Mouse (Mus musculus): ENCODE measurements around the gene Mpped1.

Gene Mpped1

DNA sequence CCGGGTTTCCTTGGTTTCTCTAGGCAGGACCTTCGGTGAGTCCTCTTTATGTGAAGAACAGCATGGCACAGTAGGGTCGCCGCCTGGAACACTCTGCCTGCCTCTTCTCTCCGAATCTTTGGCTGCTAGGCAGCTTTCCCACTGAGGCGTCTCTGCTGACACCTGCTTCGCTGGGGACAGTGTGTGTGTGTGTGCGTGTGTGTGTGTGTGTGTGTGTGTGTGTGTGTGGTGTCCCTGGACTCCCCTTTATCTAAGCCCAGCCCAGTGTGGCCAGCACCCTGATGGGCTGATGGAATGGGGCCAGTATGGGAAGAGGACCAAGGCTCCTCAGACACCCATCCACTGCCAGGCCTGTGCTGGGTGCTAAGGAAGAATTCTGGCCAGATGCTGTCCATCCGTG, 9.8 kb downstream of the Mpped1 start:
- no peak for DNase-seq (ENCODE audit: low spot score in 2 of 2)

DNA sequence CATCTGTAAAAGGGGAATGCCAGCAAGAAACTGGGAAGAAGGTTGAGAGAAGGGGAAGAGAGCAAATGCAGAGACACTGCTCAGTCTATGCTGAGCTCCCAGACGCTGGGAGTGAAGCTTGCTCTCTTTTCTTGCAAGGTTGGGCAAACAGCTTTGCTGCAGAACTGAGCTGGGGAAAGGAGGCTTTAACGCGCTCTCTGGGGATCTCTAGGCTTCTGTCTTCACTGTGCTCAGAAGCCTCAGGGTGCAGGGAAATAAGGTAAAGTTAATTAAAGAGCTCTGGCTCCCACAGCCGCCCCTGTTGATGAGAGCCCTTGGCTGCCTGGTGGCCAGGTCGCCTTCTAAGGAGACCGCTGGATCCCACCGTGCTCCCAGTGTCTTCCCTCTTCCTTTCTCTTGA, 17.7 kb downstream of the Mpped1 start:
- no peak for DNase-seq (ENCODE audit: low spot score in 2 of 2)

- DNase-seq (ENCODE audit: low spot score in 2 of 2), result no peak
Observed at GRCm38 (mm10) chr15:83798964-83799363, 19.7 kb downstream of the Mpped1 start.

DNA sequence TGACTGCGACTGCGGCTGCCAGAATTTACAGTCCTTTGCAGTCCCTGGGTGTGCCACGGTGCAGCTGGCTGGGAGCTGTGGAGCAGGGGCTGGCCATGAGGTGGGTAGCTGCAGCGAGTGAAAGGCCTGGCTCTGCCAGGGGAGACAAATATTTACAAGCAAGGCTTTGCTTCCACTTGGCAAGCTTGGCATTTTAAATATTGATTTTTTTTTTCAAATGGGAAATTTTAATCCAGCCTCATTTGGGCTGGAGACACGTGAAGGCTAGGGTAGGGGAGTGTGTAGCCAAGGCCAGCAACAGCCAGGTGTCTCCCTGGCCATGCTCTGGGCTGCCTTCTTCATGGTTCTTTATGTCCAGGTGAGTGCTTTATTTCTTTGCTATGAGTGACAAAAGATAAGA, 21.7 kb downstream of the Mpped1 start:
- no peak for DNase-seq (ENCODE audit: low spot score in 2 of 2)

DNA sequence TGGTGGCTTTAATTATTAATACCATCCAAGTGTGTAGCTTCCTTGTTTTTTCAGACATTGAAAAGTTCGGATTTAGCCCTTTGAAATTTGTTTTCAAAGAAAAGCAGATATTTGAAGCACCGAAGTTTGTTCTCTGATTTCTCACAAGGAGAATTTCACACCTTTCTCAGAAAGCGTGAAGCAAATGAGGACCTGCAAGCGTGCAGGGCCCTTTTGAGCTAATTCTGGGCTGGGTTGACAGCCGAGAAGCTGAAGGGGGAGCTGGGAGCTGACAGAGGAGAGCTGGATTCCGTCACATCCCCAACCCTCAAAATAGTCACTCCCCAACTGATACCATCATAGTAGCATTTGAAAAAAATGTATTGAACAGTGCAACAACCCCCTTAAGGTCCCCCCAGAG, 34.8 kb downstream of the Mpped1 start:
- DNase-seq (ENCODE audit: low spot score in 2 of 2), result no peak

GRCm38 (mm10) chr15:83828011-83828410, 48.7 kb downstream of the Mpped1 start:
- DNase-seq (ENCODE audit: low spot score in 2 of 2), result no peak

GRCm38 (mm10) chr15:83829226-83829625, 50.0 kb downstream of the Mpped1 start:
- DNase-seq (ENCODE audit: low spot score in 2 of 2), result no peak

DNA sequence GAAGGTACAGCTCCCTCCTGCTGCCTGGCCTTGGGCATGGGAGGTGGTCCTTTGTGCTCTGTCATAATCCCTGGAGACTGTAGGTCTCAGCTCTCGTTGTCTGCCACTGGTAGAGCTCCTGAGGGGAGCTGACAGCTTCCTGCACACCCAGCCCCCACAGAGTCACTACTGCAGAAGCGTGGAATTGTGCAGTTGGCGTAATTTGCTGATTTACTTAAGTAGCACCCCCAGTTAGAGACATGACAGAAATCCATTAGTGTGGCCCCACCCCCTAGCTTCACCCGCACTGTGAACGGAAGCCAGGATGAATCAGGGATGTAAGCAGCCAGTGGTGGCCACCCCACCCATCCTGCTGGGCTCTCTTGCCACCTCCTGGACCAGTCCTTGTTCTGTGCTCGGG, 53.0 kb downstream of the Mpped1 start:
- DNase-seq (ENCODE audit: low spot score in 2 of 2), result no peak

DNA sequence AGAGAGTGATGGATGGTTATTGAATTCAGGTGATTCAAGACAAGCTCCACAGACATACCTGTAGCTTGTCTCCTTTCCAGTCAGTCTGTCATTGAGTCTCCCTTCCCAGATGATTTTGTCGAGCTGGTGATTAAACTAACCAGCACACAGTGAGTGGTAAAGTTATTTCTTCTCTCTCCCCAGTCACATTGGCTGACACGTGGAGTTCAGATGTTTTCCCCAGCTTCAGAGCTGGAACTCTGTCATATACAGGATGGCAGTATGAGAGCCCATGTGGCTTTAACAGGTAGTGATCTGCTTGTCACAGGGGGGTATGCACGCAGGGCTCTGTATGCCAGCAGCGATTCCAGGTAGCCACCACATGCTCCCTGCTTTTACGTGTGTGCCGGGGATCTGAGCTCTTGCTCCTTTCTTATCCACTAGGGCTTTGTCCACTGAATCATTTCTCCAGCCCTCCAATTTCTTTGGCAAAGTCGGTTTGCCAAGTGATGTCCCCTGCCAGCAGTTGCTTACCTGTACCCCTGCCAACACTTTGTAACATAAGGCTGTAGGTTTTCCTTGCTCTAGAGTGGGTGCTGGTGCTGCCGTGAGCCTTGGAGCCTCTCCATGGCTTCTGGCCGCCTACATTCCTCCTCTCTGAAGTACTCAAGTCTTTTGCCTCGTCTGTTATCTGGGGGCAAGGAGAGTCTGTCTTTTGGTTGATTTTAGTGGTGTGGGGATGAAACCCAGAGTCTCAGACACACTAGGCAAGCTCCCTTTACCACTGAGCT, 61.9 kb downstream of the Mpped1 start:
- DNase-seq (ENCODE audit: low spot score in 2 of 2), result no peak

DNA sequence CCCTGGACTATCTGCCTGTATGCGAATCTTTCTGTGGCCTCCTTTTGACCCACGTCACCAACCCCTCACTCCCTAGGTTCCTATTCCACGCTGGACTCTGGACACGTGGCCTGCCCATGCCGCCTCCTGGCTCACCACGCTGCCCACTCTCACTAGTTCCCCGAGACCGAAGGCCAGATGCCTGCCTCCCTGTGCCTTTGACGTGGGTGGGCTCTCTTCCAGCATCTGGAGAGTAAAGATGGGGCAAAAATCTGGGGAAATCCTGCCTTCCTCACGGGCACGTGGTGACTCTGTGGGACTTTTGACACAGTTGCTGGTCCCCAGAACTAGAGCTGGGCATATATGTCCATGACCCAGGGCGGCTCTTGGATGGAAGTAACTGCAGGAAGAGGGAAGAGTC, 63.2 kb downstream of the Mpped1 start:
- no peak for DNase-seq (ENCODE audit: low spot score in 2 of 2)

DNA sequence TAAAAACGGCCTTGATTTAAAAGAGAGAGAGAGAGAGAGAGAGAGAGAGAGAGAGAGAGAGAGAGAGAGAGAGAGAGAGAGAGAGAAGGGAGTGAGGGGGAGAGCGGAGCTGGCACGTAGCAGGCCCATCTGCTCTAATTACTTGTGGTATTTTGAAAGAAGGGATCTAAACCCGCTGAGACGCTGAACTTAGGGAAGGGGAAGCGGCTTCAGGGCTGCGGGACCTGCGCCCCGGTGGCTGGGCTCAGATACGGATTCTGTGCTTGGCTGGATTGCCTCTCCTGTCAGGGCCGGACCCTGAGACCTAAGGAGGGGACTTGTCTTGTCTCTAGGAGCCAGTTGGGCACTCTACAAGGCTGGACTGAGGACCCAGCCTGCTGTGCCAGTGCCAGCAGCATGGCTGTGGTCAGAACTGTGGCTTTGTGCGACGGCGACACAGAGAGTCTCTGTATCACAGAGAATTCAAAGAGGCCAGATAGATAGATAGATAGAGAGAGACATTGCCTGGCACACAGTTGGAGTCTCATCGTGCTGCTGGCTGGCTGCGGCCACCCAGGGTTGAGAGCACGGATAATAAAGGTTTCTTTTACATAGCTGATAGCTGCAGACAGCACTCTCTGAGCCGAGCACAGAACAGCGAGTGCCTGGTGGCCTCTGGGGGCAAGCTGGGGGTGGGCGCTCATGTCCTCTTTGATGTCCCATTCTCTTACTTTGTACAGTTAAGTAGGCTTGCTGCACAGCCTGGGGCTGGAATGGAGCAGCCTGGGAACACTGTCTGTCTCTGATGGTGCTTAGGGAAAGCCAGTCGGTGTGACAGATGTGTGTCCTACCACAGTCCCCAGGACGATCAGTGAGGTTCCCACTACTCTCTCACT, 63.9 kb downstream of the Mpped1 start:
- DNase-seq (ENCODE audit: low spot score in 2 of 2), result no peak

DNA sequence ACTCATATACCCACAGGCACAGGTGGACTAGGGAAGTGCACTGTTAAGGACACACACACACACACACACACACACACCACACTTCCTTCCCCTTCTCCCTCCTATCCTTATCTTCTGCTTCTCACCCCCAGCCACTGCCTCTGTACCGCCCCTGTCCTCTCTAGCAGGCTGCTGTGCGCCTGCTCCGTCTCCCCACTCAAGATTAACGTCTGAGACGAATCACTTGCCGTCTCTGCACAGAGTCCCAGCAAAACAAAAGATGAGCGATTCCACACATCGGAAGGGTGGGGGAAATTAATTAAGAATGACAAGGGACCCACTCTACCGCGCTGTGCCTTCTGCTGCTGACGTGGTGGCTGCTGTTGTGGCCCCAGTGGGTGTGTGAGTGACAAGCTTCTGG, 66.5 kb downstream of the Mpped1 start:
- no peak for DNase-seq (ENCODE audit: low spot score in 2 of 2)

GRCm38 (mm10) chr15:83846592-83846991, 67.3 kb downstream of the Mpped1 start:
- no peak for DNase-seq (ENCODE audit: low spot score in 2 of 2)

GRCm38 (mm10) chr15:83847512-83847911, 68.2 kb downstream of the Mpped1 start:
- DNase-seq (ENCODE audit: low spot score in 2 of 2), result no peak

DNA sequence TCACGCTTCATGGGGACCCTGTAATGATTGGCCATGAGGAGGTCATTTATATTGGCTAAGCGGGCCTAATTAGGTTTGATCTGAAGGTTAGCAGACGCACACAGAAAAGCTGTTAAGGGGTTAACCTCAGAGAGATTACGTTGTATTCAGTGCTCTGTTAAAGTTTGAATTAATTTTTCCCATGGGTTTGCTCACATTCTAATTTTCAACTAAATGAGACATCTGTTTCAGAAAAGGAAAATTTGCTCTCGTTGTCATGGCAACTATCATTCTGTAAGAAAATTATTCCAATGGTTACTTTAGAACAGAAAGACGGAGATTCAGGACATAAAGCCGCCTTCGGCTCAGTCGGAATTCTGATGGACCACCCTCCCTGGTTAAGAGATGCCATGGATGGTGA, 68.9 kb downstream of the Mpped1 start:
- DNase-seq (ENCODE audit: low spot score in 2 of 2), result no peak

DNA sequence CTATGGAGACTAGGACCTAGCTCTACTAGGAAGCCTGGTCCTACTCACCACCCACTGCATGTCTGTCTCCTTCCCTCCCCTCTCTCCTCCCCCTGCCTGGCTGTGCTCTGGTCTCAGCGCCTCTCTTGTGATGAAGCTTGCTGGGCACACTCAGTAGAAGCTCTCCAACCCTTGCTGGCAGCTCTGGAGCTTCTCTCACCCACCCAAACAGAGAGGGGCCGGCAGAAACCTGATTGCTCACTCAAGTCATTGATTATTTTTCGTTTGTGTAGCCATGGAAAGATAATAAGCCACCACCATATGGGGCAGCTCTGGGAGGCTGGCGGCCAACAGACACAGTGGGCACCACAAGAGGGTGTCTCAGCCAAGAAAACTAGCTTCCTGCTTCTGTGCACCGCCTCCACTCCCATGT, 74.1 kb downstream of the Mpped1 start:
- no peak for DNase-seq (ENCODE audit: low spot score in 2 of 2)

DNA sequence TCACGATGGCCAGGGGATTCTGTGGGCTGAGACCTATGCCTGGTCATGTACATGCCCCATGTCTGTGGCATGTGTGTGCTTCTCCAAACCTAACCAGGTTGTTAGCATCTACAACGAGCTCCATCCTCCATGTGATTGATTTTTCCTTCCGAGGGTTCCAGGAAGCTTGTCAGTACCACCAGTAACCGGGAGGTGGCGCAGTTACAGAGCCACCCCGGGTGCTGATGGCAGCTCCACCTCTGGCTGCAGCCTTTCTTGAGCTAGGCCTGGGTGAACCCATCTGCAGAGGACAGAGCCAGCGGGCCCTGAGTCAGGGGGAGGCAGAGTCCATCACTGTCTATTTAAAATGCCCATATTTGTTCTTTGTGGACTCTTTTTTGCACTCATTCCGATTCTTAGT, 77.9 kb downstream of the Mpped1 start:
- no peak for DNase-seq (ENCODE audit: low spot score in 2 of 2)

DNA sequence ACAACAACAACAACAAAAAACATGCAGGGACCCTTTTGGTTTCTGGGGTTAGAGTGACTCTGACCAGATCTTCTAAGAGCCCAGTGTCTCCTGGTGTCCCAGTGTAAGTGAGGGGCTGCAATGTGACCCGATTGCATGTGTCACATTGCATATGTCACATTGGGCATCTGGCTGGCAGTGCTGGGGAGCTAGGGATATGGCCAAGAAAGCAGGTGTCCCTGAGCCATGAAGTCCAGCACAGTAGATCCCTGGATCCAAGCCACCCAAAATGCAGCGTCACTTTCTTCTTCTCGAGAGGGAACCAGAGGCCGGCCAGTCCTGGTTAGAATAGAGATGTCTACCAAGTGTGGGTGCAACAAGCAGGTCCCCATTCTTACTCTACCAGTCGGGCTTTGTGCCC, 86.4 kb downstream of the Mpped1 start:
- no peak for DNase-seq (ENCODE audit: low spot score in 2 of 2)

- DNase-seq (ENCODE audit: low spot score in 2 of 2), result no peak
Observed at GRCm38 (mm10) chr15:83870936-83871335, 91.7 kb downstream of the Mpped1 start.

DNA sequence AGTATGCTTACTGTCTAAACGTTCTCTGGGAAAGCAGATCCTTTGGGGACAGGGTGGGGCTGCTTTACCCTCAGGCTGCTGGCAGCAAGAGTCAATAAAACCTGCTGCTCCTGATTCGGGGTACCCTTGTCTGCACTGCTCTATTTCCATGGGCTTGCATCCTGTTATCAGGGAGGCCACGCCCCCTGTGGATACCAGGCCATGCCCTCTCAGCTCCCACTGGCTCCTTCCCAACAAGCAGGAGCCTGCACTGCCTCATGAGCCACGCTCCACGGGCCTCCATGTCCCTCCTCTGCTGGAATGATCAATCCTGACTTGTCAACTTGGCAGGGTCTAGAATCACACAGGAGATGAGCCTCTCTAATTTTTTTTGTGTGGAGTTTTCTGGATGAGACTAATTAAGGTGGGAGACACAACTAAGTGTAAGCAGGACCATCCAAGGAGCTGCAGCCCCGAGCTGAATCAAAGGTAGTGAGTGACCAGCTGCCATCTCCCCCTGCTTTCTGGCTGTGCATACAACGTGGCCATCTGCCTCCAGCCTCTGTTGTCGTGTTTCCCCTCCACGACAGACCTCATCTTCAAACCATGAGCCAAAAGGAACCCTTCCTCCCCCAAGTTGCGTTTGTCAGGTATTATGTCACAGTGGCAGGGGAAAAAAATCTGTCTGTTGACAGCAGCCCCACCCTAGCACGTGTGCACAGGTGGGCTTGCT, 98.0 kb downstream of the Mpped1 start:
- no peak for DNase-seq (ENCODE audit: low spot score in 2 of 2)

DNA sequence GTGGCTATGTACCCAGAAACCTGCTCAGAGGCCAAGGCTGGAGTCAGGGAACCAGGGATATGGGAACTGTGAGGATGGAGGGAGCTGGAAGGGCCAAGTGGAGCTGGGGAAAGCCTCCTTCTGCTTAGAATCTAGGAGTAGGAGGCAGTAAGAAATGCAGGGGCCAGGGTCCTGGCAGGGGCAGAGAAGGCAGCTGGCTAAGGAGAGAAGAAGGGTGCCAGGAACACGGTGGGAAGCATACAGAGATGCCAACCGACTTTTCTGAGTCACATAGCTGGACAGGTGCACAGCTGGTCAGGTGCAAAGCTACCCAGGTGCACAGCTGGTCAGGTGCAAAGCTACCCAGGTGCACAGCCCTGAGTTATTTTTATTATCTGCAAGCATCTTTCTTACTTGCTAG, 98.6 kb downstream of the Mpped1 start:
- DNase-seq (ENCODE audit: low spot score in 2 of 2), result no peak

DNA sequence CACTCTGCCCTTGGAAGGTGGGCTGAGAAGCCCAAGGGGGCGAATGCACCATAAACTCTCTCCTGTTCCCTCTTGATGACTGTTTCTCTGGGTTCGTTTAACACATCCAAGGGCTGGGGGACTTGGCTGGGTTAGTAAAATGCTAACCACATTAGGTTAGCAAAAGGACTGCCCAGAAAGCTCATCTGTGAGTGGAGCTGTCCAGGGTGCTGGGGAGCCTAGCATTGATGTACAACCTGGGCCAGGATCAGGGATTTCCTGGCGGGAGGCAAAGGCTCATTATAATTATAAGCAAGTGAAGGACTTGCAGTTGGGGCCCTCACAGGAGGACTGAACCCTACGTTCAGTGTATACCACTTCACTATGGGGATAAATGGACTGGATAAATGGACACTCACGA, 100.6 kb downstream of the Mpped1 start:
- DNase-seq (ENCODE audit: low spot score in 2 of 2), result no peak

DNA sequence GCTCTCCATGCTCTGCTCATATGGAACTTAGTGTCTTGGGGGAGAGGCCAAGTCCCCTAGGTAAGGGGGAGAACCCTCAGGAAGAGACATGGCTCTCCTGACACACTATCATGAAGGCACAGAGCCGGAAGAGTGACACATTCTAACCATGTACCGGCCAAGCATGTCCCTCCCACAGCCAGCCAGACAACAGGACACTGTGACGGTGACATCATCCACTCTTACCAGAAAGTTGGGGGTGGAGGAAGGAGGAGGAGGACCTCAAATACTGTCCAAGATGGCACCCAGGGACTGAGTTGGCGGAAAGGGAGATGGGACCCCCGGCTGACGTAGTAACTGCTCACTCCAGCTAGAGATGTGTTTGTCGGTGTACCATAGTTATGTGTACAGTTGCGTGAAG, 104.6 kb downstream of the Mpped1 start:
- no peak for DNase-seq (ENCODE audit: low spot score in 2 of 2)

Data from spleen, postnatal 14 days (tissue).